In the genomic region with DNA sequence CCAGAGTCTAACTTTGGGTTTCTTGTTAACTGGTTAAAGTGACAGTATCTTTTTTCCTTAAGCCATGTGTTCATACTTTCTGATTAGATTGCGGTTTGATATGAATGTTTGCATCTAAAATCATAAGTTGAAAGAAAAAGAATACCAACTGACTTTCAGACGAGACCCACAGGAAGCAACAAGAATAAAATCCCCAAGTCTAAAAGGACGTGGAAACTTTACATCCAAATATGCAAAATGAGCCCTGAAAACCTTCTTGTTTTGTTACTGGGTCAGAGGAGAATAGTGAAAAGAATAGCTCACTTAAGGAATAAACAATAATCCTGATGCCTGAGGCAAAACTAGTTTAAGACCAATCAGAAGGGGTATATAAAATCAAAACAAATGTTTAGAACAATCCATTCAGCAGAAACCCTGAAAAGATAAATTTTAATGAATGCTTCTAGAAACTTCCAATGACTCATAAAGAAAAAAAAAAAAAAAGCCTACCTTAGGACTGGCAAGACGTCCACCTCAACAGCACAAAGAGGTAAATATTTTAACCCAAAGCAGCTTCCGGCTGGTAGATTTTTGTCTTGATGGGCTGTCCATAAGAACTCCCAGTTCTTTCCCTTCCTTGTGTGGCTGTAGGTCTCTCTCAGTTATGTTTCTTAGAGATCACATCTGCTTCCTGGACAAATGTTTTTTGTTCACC, we compare ENCODE assay signal across 18 mouse cellular contexts.
"Had no signal": no experiment of that assay in that cellular context is flagged by ENCODE, and none has a peak within 500 bp of the region (broad histone marks: within the 10 kb centered on the region; RNA-seq: fewer than 3 reads in every experiment).

No protein-coding gene starts in this region.

- H3K9me3 ChIP-seq: lung, embryonic 15.5 days; megakaryocyte, embryonic 14.5 days; midbrain, embryonic 13.5 days; midbrain, embryonic 15.5 days; neural tube, embryonic 12.5 days had no signal

- H3K4me3 ChIP-seq: lung, embryonic 15.5 days; megakaryocyte, embryonic 14.5 days; midbrain, embryonic 13.5 days; midbrain, embryonic 15.5 days; neural tube, embryonic 12.5 days had no signal

- H3K27ac ChIP-seq: lung, embryonic 15.5 days; macrophage; midbrain, embryonic 13.5 days; midbrain, embryonic 15.5 days; neural tube, embryonic 12.5 days had no signal

- H3K36me3 ChIP-seq: midbrain, embryonic 15.5 days had no signal

- ATAC-seq: lung, postnatal 0 days; midbrain, embryonic 13.5 days; midbrain, embryonic 15.5 days had no signal

- H3K4me1 ChIP-seq: lung, embryonic 15.5 days; midbrain, embryonic 13.5 days; midbrain, embryonic 15.5 days; neural tube, embryonic 12.5 days had no signal

- DNase-seq: lung, adult 2 months; lung, postnatal 14 days; lung, postnatal 36 days; retina, postnatal 1 day; right cerebral cortex, adult 18-20 months; right cerebral cortex, postnatal 25 days; right cerebral cortex, postnatal 4 days; spleen, adult 18-20 months; thymus, adult 18-20 months; thymus, postnatal 14 days; thymus, postnatal 36 days had no signal

- H3K27me3 ChIP-seq: lung, embryonic 15.5 days; megakaryocyte, embryonic 14.5 days; midbrain, embryonic 13.5 days; midbrain, embryonic 15.5 days; neural tube, embryonic 12.5 days had no signal
